Mouse (Mus musculus) gastrocnemius, postnatal 10 days (tissue): ENCODE measurements around the gene BC025920. TPM values are rescaled to one million over a fixed set of nuclear protein-coding genes. Genes with fewer than 3 reads are reported as not detected.
A peak's percentile ranks its signal among the peaks of the same experiment; 100 is the strongest.

Experiments
- DNase-seq: peaks from one replicate; pipeline ENCODE4 v3.0.0; 2021; ENCODE audit warnings: mixed read lengths
- long read RNA-seq, 2 experiments: library from polyadenylated mRNA; stranded (forward); transcript quantifications; one replicate each; pipeline ENCODE4 v2.0.0; 2021
- total RNA-seq, 2 experiments: library from RNA; stranded (reverse); gene quantifications; 2 replicates each; pipeline ENCODE4 v1.2.3; 2021

Gene BC025920
- total RNA-seq: 1 to 10 TPM; 1.6 to 1.8 TPM
- long read RNA-seq, experiment 1, partial matches to known transcripts: 0 of 3 reads
- long read RNA-seq, experiment 1, other reads (novel, unspliced or antisense): 2 of 3 reads
- long read RNA-seq, experiment 2, partial matches to known transcripts: 0 of 2 reads
- long read RNA-seq, experiment 2, other reads (novel, unspliced or antisense): 1 of 2 reads

DNA sequence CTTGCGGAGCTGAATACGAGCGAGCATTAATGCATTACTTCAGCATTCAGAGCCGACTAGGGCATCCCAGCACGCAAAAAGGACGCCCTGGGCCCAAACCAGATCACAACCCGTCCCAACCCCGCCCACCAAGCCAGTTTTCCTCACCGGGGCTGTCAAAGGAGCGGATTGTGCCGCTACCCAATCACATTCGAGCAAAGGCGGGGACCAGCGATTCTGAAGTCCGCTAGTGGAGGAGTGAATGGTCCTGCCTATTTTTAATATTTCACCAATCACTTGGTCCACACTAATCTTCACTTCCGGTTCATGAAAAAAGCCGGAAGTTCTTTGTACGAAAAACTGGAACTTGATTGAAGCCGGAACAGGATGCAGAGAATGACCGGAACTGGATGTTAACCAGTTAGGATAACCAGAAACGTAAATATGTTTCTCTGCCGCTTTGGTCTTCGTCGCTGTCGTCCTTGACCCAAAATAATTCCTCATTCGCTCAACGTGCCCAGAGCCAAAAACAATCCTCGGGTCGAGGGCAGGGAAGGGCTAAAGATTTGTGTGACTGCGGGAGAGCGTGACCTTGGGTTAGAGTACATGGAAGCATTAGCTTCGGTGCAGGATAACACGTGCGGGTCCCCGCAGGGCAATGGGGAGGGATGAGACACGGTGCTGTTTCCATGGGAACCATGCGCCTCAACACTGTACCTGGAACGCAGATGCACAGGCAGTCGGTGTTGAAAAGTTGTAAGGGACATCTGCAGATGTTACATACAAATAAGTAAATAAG, at the start of gene BC025920:
Gene BC025920, plus strand, starts transcription at position 297 of the 778 bp plus-strand sequence.
- DNase-seq: peak; percentile 86

- DNase-seq: no peak
Observed at GRCm38 (mm10) chr10:81556282-81556681, 49.8 kb upstream of the BC025920 start.

DNA sequence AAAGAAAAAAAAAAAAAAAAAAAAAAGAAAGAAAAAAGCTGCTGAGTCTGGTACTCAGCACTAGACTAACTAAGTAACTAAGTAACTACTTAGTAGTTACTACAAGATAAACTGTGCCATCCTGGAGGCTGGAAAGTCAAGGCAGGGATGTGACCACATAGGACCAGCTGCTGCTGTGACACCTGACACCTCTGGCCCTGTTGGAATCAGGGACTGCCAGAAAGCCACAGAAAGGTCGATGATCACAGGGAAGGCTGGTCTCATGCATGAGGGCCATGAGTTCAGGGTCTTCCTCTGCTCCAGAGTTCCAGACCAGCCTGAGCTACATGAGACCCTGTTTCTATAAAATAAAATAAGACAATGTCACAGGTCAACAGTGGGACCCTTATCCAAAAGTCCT, 48.6 kb upstream of the BC025920 start:
- DNase-seq: no peak

- DNase-seq: peak; percentile 80
Observed at GRCm38 (mm10) chr10:81559163-81559626, 46.9 kb upstream of the BC025920 start, which contains the start of gene Aes. Gene Aes (plus strand): TSS chr10:81559488.

DNA sequence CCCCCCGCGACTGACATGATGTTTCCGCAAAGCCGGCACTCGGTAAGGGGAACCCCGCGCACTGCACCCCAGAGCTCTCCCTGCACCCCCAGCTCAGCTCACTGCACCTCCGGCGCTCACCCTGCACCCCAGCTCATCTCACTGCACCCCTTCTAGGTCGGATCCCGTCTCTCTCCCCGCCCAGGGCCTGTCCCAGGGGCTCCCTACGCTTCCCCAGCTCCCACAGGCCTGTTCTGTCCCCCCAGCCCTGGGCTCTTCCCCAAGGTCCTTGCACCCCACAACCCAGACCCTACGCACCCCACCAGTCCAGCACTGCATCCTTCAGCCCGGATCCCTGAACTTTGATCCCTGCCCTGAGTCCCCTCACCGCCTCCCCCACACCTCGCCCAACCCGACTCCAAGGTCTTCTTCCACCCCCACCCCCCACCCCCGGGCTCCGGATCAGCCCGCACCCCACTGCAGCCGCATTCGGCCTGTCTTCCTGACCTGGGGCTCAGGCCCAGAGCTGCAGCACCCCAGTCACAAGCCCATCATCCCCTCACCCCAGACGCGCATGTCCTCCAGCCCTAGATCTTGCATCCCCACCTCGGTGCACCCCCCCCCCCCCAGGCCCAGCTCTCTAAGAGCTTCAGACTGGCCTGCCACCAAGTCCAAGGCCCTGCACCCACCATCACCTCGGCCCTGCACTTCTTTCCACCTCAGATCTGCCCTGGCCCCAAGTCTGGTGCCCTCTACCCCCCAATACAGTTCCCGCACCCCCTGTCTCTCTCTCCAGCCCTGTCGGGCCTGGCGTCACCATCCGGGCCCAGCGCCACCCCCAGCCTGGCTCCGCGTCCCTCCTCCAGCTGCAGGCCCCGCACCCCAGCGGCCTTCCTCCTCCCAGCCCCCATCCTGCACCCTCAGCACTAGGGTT, 46.2 kb upstream of the BC025920 start:
- peak; percentile 82 for DNase-seq

DNA sequence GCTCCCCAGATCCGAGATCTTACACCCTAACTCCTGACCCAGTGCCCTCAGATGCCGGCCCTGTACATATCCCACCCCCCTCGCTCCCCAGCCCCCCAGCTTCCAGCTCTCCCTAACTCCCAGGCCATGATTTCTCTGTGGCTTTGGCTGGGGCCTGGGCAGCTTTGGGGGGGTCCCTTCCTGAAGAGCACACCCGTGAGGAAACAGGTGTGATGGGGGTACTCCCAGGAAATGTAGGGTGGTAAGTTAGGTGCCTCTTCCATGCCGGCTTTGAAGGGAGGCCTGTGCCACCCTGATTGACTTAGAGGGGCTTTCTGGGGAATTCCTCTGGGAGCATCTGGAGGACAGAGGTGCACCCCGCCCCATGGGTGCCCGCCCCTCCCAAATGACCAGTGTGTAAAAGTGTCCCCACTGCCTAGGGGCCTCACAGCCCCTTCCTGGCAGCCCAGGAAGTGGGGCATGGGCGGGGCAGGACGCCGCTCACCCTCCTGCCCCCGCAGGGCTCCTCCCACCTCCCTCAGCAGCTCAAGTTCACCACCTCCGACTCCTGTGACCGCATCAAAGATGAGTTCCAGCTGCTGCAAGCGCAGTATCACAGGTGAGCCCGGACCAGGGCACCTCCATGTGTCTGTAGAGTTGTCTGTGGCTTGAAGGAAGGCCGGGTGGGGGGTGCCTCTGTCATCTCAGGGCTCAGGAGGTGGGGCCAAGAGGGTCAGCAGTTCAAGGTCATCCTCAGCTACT, 45.2 kb upstream of the BC025920 start:
- no peak for DNase-seq

- no peak for DNase-seq
Observed at GRCm38 (mm10) chr10:81562411-81562810, 43.7 kb upstream of the BC025920 start.

DNA sequence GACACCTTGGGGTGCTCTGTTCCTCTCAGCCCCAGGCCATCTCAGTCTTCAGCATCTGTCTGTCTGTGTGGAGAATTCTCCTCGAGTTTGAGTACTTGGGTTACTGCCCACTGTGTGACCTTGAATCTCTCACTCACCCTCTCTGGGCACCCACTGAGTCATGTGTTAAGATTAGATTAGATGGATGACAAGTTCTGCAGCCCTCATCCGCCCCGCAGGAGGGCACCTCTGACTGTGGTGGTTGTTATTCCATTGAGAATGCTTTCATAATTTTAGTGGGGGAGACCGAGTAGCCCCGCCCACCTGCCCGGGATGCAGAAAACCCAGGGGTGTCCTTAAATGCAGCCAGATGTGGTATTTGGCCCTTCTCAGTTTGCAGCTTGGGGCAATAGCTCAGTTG, 42.6 kb upstream of the BC025920 start:
- DNase-seq: no peak

- DNase-seq: peak; percentile 75
Observed at GRCm38 (mm10) chr10:81564216-81564615, 41.9 kb upstream of the BC025920 start.

DNA sequence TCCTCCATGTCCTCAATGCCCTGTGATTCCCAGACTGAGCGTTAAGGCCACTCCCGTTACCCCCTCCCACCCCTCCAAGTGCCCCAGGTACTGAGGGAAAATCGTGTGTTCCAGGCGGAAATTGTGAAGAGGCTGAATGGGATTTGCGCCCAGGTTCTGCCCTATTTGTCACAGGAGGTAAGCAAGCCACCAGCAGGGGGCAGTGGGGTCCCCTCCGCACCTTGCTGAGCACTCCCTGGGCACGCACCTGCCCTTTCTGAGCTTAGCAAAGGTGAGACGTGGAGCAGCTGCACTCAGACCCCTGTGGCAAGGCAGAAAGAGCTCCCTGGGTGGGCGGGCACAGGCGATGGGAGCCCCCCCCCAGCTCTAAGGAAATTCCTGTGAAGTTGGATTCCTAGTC, 41.3 kb upstream of the BC025920 start:
- peak; percentile 69 for DNase-seq

DNA sequence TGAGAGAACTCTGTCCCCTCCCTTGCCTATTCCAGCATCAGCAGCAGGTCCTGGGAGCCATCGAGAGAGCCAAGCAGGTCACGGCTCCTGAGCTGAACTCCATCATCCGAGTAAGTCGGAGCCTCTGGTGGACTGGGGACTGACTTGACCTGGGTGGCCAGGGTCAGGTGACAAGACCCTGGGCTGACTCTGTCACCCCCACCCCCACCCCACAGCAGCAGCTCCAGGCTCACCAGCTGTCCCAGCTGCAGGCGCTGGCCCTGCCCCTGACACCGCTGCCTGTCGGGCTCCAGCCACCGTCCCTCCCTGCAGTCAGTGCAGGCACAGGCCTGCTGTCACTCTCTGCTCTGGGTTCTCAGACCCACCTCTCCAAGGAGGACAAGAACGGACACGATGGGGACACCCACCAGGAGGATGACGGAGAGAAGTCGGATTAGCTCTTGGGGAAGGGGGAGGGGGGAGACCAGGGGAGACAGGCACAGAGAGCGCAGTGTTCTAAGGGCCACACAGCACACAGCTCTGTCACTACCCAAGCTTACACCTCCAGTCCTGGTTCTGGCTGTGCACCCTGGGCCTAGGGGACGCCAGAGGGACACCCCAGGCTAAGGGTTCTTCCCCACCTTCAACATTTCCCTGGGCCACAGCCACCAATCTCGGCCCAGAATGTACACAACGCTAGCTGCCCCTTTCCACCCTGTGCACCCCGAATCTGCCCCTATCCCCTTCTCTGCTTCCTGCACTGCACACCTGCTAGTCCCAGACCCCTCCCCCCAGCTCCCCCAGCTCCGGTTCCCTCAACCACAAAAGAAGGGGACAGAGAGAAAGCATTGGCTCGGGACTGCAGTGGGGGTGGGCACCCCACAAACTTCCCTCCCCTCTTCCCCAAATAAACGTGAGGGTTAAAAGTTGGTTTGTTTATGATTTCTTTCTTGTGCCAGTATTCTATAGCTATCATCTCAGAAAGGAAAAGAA, 40.5 kb upstream of the BC025920 start:
- DNase-seq: no peak

- DNase-seq: no peak
Observed at GRCm38 (mm10) chr10:81568381-81569191, 37.5 kb upstream of the BC025920 start.

GRCm38 (mm10) chr10:81569507-81570237, 36.4 kb upstream of the BC025920 start:
- no peak for DNase-seq

DNA sequence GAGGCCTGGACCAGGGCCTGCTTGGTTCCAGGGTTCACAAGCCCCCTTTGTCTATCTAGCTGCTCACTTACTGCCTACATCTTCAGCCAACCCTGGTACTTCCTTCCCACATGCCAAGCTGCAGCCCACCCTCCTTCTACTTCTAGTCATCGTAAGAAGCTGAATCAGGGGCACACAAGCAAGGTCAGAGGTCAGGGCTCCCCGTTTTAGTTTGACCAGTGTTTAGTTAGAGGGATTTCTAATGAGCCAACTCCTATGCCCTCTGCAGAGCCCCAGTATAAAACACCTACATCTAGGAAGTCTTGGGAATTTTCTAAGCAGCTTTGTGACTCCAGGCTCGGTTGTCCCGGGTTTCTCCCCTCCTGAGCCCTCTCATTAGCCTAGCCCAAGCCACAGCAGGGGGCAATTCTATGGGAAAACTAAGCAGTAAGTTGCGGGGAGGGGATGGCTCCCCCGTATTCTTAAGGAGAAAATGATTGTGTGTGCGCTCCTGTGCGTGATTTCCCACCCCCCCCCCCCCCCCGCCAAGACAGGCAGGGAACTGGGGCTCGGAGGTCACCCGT, 35.8 kb upstream of the BC025920 start:
- no peak for DNase-seq

DNA sequence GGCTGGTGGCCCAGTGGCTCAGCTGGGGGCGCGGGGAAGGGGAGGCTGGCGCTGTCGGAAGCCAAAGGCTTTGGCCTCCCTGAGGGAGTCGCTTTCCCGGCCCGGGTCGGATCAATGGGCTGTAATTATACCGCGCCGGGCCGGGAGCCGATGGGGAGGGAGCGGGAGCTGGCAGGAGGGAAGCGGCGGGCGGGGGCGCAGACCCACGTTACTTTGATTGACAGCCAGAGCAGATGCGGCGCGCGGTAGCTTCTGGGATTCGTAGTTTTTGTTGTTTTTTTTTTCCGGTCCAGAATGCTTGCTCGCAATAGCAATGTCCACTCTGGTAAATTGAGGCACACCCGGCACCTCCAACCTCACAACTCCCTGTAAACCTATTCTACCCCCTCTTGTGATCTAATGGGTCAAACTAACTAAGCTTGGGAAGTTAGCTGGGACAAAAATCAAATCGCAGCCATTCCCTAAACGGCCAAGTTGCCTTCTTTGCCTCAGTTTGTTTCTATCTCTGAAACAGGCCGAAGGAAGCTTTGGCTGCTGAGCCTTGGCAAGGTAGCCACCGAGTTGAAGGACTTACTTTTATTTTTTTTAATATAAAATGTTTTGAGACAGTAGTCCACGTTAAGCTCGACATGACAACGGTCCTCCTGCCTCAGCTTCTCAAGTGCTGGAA, 35.1 kb upstream of the BC025920 start:
- peak; percentile 95 for DNase-seq

DNA sequence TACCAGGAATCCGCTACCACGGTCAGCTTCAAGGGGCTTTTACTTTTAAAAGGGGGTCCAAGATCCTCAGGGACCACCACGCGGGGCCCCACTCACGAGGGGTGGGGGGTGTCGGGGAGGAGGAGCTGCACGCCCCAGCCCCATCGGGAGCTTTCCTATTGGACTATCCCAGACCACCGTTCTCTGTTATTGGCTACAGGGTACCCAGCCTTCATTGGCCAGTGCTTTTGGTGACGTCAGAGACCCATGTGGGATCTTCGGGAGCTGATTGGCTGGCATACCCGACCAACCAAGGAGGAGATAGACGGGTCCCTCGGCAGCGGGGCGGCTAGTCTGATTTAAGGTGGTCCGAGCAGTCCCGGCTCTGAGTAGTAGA, 34.6 kb upstream of the BC025920 start:
- DNase-seq: peak; percentile 97

- DNase-seq: no peak
Observed at GRCm38 (mm10) chr10:81572133-81572671, 33.9 kb upstream of the BC025920 start.

DNA sequence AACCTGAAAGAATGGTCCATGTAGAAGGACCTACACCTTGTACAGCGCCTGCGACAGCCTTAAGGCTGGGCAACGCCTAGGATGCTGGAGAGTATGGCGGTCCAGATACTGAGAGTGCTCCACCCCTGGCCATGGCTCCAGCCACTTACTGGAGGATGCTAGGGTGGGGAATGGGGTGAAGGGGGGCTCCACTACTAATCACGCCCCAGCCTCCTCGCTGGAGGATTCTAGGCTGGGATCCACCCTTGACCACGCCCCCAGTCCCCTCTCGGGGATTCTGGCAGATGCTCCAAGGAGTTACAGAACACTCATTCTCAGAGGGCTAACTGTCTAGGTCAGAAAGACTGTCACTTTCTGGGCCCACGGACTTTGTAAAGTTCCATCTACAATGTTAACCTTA, 33.1 kb upstream of the BC025920 start:
- no peak for DNase-seq
